Mouse (Mus musculus): ENCODE results near the gene Bckdha. TPM values are rescaled to one million over a fixed set of nuclear protein-coding genes. Genes with fewer than 3 reads are reported as not detected.
A peak's percentile ranks its signal among the peaks of the same experiment; 100 is the strongest.

Bckdha gene
- polyA plus RNA-seq, 1 experiment from 2014 or later, result 50.5 TPM

DNA sequence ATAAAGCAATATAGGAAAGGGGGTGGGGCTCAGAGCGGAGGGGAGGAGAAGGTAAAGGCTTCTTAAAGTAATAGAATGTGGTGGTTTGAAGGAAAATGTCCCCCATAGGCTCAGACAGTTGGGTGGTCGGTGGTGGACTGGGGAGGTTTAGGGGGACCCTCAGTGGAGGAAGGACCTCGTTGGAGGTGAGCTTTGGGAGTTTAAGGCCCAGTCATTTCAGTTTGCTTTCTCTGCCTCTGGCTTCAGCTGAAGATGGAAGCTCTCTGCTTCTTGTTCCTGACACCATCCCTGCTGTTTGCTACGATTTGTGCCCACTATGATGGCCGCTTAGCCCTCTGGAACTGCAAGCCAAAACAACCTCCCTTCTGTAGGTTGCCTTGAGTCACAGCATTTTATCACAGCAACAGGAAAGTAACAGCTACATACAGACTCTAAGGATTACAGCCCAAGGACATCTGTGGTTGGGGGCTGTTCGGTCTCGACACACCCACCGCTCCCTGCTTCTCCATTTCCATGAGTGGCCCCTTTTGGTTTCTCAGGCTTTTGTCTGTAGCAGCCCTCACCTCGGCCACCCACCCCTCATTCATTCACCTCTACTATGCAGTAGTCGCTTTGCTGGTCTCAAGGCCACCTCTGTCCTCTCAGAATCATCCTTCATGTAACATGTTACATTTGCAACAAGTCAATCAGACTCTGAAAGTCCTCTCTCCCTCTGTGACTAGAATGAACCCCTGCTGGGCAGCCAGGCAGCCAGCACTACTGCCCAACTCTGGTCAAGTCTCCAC is 41.2 kb downstream of the Bckdha start:
- Histone ChIP-seq H3K9ac (replicated peaks) (no peak overlapping the region), H3K4me3 (replicated peaks) (no peak overlapping the region), H3K36me3 (peaks cover 6% of the 10 kb centered on the region; the same call in 1 of the 2 replicates), H3K27me3 (no peaks in the 10 kb centered on the region), H3K9me3 (no peaks in the 10 kb centered on the region), H3K4me2 (replicated peaks) (no peak overlapping the region), H3K27ac (no peak overlapping the region), H3K4me1 (replicated peaks) (peaks cover 8% of the 10 kb centered on the region)
- ATAC-seq, result no peak
- WGBS, result 85% methylated on average over 10 of the region's 10 CpGs

DNA sequence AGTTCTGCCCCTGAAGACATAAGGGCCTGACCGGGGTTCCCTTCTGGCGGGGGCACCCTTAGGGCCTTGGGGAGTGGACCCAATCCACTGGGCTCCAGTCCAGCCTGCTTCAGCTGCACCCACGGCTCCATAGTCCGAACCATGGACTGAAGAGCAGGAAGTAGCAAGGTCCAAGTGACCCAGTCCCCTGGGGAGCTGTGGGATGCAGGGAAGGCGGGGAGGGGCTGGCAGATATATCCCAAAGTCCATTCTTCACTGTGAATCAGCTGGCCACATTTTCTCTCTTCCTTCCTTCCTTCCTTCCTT is 43.1 kb downstream of the Bckdha start, which contains the start of gene Erich4:
Gene Erich4 (minus strand): TSS at position 187 of the 306 bp plus-strand sequence.
- no peaks in the 10 kb centered on the region for H3K36me3 ChIP-seq
- ATAC-seq, result no peak
- H3K9me3 ChIP-seq, result no peaks in the 10 kb centered on the region
- H3K9ac ChIP-seq (replicated peaks), result no peak within 1 kb of the TSS
- H3K4me1 ChIP-seq (replicated peaks), result peaks cover 8% of the 10 kb centered on the region
- no peak within 1 kb of the TSS for H3K4me2 ChIP-seq (replicated peaks)
- 77% methylated on average over 5 of the region's 5 CpGs for WGBS
- no peak within 1 kb of the TSS for H3K27ac ChIP-seq
- H3K4me3 ChIP-seq (replicated peaks), result no peak within 1 kb of the TSS
- no peaks in the 10 kb centered on the region for H3K27me3 ChIP-seq

DNA sequence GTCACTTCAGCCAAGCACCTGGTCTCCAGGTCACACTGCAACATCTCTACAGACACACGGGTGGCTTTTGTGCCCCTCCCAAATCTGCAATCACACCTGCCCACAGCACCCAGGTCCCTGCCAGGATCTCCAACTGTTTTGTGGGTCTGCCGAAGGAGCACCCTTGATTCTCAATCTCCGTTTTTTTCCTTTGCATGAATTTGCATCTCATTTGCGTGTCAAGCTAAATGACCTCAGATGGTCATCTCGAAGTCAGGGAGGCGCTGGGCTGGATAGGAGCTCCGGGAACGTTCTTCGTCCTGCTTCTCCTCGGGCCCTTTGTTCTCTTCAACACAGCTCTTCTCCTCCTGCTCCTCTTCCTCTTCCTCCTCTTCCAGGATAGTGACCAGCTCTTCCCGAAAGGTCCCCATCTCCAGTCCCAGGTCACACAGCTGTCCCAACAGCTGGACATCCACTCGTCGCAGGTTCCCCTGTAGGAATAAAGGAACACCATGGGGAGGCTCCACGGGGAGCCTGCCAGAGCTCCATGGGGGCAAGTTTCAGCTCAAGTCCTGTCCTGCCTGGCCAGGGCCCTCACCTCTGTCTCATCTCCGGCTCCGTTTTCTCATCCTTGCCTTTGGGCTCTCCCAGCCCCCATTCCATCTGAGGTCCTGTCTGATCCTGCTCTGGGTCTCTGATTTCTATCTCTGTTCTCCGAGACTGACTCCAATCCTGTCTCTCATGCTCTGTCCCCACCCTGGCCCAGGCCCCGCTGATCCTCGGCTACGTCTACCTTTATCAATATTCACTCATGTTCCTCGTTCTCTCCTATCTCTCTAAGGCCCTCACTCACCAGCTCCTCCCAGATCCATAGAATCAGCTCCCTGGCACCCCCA is 43.7 kb downstream of the Bckdha start:
- Histone ChIP-seq H3K9ac (replicated peaks) (no peak overlapping the region), H3K27me3 (no peaks in the 10 kb centered on the region), H3K4me2 (replicated peaks) (no peak overlapping the region), H3K9me3 (no peaks in the 10 kb centered on the region), H3K4me1 (replicated peaks) (peaks cover 8% of the 10 kb centered on the region), H3K27ac (no peak overlapping the region), H3K4me3 (replicated peaks) (no peak overlapping the region), H3K36me3 (no peaks in the 10 kb centered on the region)
- ATAC-seq, result no peak
- WGBS, result 65% methylated on average over 21 of the region's 21 CpGs

DNA sequence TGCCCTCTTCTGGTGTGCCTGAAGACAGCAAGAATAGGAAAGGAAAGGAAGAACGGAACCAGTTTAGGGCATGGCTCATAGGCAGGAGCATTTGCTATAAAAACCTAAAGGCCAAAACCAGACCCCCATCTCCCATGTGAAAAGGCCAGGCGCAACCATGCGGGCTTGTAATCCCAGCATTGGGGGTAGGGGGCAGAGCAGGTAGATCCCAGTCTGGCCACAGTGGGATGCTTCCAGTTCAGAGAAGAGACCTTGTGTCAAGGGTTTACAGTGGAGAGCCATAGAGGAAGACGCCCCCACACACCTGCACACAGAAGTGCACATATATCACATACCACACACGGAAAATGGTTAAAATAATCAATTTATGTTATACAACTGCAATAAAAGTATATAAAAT is 44.7 kb downstream of the Bckdha start:
- Histone ChIP-seq H3K27me3 (no peaks in the 10 kb centered on the region), H3K4me2 (replicated peaks) (no peak overlapping the region), H3K4me3 (replicated peaks) (no peak overlapping the region), H3K9ac (replicated peaks) (no peak overlapping the region), H3K9me3 (no peaks in the 10 kb centered on the region), H3K27ac (no peak overlapping the region), H3K36me3 (no peaks in the 10 kb centered on the region), H3K4me1 (replicated peaks) (peaks cover 3% of the 10 kb centered on the region; the same call in 1 of the 2 replicates)
- WGBS, result 92% methylated on average over 5 of the region's 5 CpGs
- no peak for ATAC-seq

DNA sequence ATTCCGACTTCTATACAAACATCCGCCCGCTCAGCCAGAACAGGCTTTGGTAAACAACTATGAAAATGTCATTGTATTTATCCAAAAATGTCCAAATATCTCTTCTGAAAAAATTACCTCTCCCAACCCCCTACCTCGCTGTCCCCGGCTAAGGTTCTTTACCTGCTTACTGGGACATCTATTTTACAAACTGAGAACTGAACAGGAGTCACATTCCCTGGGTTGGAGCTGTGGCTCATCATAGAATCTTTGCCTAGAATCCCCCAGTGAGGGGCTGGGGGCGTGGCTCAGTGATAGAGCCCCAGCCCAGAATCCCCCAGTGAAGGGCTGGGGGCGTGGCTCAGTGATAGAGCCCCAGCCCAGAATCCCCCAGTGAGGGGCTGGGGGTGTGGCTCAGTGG is 47.3 kb downstream of the Bckdha start:
- Histone ChIP-seq H3K36me3 (no peaks in the 10 kb centered on the region), H3K27me3 (no peaks in the 10 kb centered on the region), H3K9ac (replicated peaks) (no peak overlapping the region), H3K9me3 (no peaks in the 10 kb centered on the region), H3K4me3 (replicated peaks) (no peak overlapping the region), H3K4me1 (replicated peaks) (no peaks in the 10 kb centered on the region), H3K27ac (no peak overlapping the region), H3K4me2 (replicated peaks) (no peak overlapping the region)
- ATAC-seq, result no peak
- 42% methylated on average over 7 of the region's 7 CpGs for WGBS

DNA sequence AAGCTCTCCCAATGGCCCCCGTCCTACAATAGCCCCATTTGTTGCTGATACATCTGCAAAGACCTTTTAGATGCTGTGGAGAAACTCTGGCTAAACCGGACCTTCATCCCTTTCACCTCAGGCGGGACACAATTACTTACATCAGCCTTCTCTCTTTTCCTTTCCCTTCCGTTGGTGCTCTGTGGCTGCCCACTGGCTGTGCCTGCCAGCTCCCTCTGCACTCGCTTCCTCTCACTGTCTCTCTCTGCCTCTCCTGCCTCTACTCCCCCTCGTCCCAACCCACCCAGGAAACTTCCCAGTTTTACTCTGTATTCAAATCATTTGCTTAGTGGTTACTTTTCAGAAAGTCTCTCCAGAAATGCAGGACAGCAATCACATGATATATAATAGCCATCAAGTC is 48.7 kb downstream of the Bckdha start:
- H3K4me3 ChIP-seq (replicated peaks), result no peak overlapping the region
- H3K9ac ChIP-seq (replicated peaks), result no peak overlapping the region
- H3K9me3 ChIP-seq, result no peaks in the 10 kb centered on the region
- ATAC-seq, result no peak
- no peaks in the 10 kb centered on the region for H3K27me3 ChIP-seq
- no peaks in the 10 kb centered on the region for H3K4me1 ChIP-seq (replicated peaks)
- H3K36me3 ChIP-seq, result no peaks in the 10 kb centered on the region
- WGBS, result 38% methylated on average over 6 of the region's 6 CpGs
- H3K4me2 ChIP-seq (replicated peaks), result no peak overlapping the region
- H3K27ac ChIP-seq, result no peak overlapping the region

DNA sequence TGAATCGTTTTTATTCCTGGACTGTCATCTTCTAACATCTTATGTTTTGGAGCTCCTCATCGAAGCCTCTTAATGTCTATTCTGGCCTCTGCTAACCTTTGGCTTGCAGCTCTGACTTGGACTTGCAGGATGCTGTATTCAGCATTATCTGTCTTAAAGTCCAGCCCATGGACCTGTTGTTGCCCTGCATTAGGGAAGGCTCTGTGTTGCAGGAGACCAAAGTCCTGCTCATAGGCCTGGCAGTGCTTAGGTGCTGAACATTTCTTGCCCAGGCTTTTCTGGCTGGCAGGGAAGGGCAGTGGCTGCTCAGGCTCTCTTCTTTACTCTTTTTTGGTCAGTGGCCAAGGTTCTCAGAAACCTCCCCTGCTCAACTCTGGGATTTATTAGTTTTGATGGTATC is 51.6 kb downstream of the Bckdha start:
- H3K4me3 ChIP-seq (replicated peaks), result no peak overlapping the region
- H3K27ac ChIP-seq, result no peak overlapping the region
- 95% methylated on average over 2 of the region's 2 CpGs for WGBS
- no peak overlapping the region for H3K9ac ChIP-seq (replicated peaks)
- no peaks in the 10 kb centered on the region for H3K36me3 ChIP-seq
- no peaks in the 10 kb centered on the region for H3K4me1 ChIP-seq (replicated peaks)
- H3K9me3 ChIP-seq, result no peaks in the 10 kb centered on the region
- H3K27me3 ChIP-seq, result no peaks in the 10 kb centered on the region
- ATAC-seq, result no peak
- no peak overlapping the region for H3K4me2 ChIP-seq (replicated peaks)

DNA sequence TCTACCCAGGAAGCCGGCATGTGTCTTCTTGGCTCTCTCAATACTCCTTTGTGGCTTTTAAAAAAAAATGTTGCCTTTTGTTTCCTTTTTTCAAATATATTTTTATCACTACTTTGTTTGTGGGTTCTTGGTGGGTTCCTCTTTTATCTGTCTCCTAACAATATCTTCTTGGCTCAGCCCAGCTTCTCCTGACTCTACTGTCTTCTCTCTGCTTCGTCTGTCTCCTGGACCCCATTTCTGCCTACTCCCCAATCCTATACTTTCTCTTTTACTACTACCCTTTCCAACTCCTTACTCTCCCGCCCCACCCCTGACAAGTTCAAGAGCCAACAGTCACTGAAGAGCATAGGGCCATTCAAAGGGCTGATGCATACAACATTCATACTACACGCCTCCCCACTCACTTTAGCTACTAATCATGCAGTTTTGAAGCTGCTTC is 52.1 kb downstream of the Bckdha start:
- Histone ChIP-seq H3K27ac (no peak overlapping the region), H3K27me3 (no peaks in the 10 kb centered on the region), H3K4me3 (replicated peaks) (no peak overlapping the region), H3K4me1 (replicated peaks) (no peaks in the 10 kb centered on the region), H3K9ac (replicated peaks) (no peak overlapping the region), H3K4me2 (replicated peaks) (no peak overlapping the region), H3K9me3 (no peaks in the 10 kb centered on the region), H3K36me3 (no peaks in the 10 kb centered on the region)
- no peak for ATAC-seq
- WGBS, result 79% methylated on average over 4 of the region's 4 CpGs

DNA sequence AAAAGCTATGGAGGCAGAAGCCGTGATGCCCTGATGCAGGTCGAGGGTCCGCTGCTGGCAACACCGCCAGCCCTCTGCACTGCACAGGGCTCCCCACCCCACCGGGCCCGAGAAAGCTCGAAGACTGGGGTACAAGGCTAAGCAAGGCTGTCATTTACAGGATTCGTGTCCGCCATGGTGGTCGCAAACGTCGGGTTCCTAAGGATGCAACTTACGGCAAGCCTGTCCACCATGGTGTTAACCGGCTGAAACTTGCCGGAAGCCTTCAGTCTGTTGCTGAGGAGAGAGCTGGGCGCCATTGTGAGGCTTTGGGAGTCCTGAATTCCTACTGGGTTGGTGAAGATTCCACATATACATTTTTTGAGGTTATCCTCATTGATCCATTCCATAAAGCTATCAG is 57.4 kb downstream of the Bckdha start:
- WGBS, result 91% methylated on average over 16 of the region's 16 CpGs
- no peaks in the 10 kb centered on the region for H3K9me3 ChIP-seq

DNA sequence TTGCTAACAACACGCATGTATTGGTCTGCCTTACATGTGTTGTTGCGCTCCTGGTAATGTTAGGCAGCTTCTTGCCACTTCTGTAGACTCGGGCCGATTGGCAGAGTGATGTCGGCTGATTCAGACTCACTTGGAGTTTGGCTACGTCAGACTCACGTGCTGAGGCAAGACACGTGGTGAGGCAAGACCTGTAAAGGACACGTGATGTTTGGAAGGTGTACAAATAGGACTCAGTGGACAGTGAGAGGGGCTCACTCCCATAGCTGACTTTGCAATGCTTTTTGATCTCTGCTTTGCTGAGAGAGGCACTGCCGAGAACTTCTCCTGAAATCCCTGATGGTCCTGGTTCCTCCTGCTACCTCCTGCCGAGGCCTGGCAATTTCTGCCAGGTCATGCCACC is 58.1 kb downstream of the Bckdha start:
- Histone ChIP-seq H3K27me3 (no peaks in the 10 kb centered on the region), H3K4me3 (replicated peaks) (no peak overlapping the region), H3K4me2 (replicated peaks) (no peak overlapping the region), H3K27ac (no peak overlapping the region), H3K9me3 (no peaks in the 10 kb centered on the region), H3K36me3 (no peaks in the 10 kb centered on the region), H3K4me1 (replicated peaks) (no peaks in the 10 kb centered on the region), H3K9ac (replicated peaks) (no peak overlapping the region)
- 85% methylated on average over 11 of the region's 11 CpGs for WGBS
- ATAC-seq, result no peak

More for the DNA sequence above, 57.4 kb downstream of the Bckdha start:
- Histone ChIP-seq H3K36me3 (no peaks in the 10 kb centered on the region), H3K4me1 (replicated peaks) (no peaks in the 10 kb centered on the region), H3K4me3 (replicated peaks) (no peak overlapping the region), H3K4me2 (replicated peaks) (no peak overlapping the region), H3K27ac (no peak overlapping the region), H3K9ac (replicated peaks) (no peak overlapping the region), H3K27me3 (no peaks in the 10 kb centered on the region)
- ATAC-seq, result no peak

DNA sequence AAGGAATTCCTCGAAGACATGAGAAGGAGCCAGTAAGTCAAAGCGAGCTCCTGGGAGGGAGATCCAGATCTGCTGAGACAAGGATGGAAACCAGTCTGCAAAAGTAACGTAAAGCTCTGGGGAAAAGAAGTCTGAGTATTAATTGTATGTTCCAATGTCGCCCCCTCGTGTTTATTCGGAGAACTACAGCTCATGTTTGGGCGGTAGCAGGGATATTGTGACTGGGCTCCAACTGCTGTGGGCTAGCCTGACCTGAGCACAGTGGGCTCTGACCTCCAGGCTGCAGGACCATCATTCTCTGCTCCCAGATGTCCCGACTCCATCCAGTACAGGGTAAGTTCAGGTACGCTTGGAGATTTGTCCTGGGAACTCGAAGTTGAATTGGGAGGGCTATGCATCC is 59.1 kb downstream of the Bckdha start:
- WGBS, result 16% methylated on average over 10 of the region's 10 CpGs
- ATAC-seq, result peak; percentile 75

DNA sequence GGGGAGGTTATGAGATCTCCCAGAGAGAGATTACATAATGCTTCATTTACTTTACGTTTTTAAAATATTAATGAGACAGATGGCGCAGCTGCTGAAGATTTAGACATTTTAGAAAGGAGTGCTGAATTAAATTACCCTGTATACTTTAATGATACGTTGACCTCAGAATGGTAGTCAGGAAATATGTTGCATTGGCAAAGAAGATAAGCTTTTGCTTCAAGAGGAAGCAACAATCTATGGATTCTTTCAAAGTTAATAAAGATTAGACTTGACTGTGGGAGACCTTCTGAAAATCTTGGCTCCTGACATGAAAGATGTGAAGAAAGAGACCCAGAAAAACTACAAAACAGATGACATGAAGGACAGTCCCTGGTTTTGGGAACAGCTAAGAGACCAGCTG is 64.9 kb downstream of the Bckdha start:
- Histone ChIP-seq H3K27ac (no peak overlapping the region), H3K4me1 (replicated peaks) (no peaks in the 10 kb centered on the region), H3K36me3 (no peaks in the 10 kb centered on the region), H3K9me3 (no peaks in the 10 kb centered on the region), H3K27me3 (no peaks in the 10 kb centered on the region), H3K4me3 (replicated peaks) (no peak overlapping the region), H3K9ac (replicated peaks) (no peak overlapping the region), H3K4me2 (replicated peaks) (no peak overlapping the region)
- 75% methylated on average over 3 of the region's 3 CpGs for WGBS
- ATAC-seq, result no peak

More for the DNA sequence above, 59.1 kb downstream of the Bckdha start:
- Histone ChIP-seq H3K9me3 (no peaks in the 10 kb centered on the region), H3K4me3 (replicated peaks) (no peak overlapping the region), H3K9ac (replicated peaks) (no peak overlapping the region), H3K4me1 (replicated peaks) (no peaks in the 10 kb centered on the region), H3K27ac (no peak overlapping the region), H3K36me3 (no peaks in the 10 kb centered on the region), H3K27me3 (no peaks in the 10 kb centered on the region), H3K4me2 (replicated peaks) (no peak overlapping the region)

Measured in midbrain, embryonic 13.5 days (tissue).